Mouse (Mus musculus): ENCODE measurements around the gene Kcnh2. TPM values are rescaled to one million over a fixed set of nuclear protein-coding genes. Genes with fewer than 3 reads are reported as not detected.
A peak's percentile ranks its signal among the peaks of the same experiment; 100 is the strongest.

The Kcnh2 gene
- polyA plus RNA-seq, 1 experiment, result 2.9 TPM

GRCm38 (mm10) chr5:24364061-24364460 lies 12.7 kb upstream of the Kcnh2 start:
- H3K27ac ChIP-seq (ENCODE audit: insufficient read depth, low read length), result no peak overlapping the region
- H3K4me1 ChIP-seq (ENCODE audit: control insufficient read depth, insufficient read depth, low read length), result peaks cover 5% of the 10 kb centered on the region; the same call in 1 of the 2 replicates
- H3K4me3 ChIP-seq (ENCODE audit: insufficient read depth, low read length), result no peak overlapping the region
- no peak for TF ChIP-seq CTCF (IDR thresholded peaks at IDR 0.05; ENCODE audit: borderline replicate concordance, insufficient read depth, low read length)
- TF ChIP-seq POLR2A (IDR thresholded peaks at IDR 0.05; ENCODE audit: low read depth, low read length), result no peak

DNA sequence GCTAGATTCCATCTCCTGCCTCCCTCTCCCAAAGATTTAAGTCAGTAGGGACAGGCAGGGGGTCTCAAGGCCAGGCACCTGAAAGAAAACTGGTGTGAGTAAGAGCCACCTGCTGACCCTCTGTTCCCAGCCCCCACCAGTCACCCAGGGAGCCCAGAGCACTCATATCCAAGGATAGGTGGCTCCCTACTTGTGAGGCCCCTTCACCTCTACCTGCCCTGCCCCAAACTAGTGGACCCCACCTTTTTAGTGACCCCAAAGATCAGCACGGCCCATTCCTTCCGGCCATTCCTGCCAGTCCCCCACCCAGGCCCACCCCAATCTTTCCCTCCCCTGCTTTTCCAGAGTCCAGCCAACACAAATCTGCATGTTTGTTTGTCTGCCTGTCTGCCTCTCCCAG lies 12.1 kb upstream of the Kcnh2 start:
- TF ChIP-seq POLR2A (IDR thresholded peaks at IDR 0.05; ENCODE audit: low read depth, low read length) (no peak), CTCF (IDR thresholded peaks at IDR 0.05; ENCODE audit: borderline replicate concordance, insufficient read depth, low read length) (no peak)
- Histone ChIP-seq H3K4me3 (ENCODE audit: insufficient read depth, low read length) (no peak overlapping the region), H3K4me1 (ENCODE audit: control insufficient read depth, insufficient read depth, low read length) (peaks cover 5% of the 10 kb centered on the region; the same call in 1 of the 2 replicates), H3K27ac (ENCODE audit: insufficient read depth, low read length) (no peak overlapping the region)

GRCm38 (mm10) chr5:24360792-24361454 lies 9.5 kb upstream of the Kcnh2 start:
- H3K4me3 ChIP-seq (ENCODE audit: insufficient read depth, low read length), result no peak overlapping the region
- H3K27ac ChIP-seq (ENCODE audit: insufficient read depth, low read length), result no peak overlapping the region
- H3K4me1 ChIP-seq (ENCODE audit: control insufficient read depth, insufficient read depth, low read length), result peaks cover 5% of the 10 kb centered on the region; the same call in 1 of the 2 replicates
- TF ChIP-seq POLR2A (IDR thresholded peaks at IDR 0.05; ENCODE audit: low read depth, low read length) (no peak), CTCF (IDR thresholded peaks at IDR 0.05; ENCODE audit: borderline replicate concordance, insufficient read depth, low read length) (peak; percentile 83)

- no peak overlapping the region for H3K4me3 ChIP-seq (ENCODE audit: insufficient read depth, low read length)
- TF ChIP-seq CTCF (IDR thresholded peaks at IDR 0.05; ENCODE audit: borderline replicate concordance, insufficient read depth, low read length) (no peak), POLR2A (IDR thresholded peaks at IDR 0.05; ENCODE audit: low read depth, low read length) (no peak)
- peaks cover 5% of the 10 kb centered on the region; the same call in 1 of the 2 replicates for H3K4me1 ChIP-seq (ENCODE audit: control insufficient read depth, insufficient read depth, low read length)
- no peak overlapping the region for H3K27ac ChIP-seq (ENCODE audit: insufficient read depth, low read length)
These were observed 6.1 kb upstream of the Kcnh2 start for GRCm38 (mm10) chr5:24357461-24357860.

GRCm38 (mm10) chr5:24356764-24357163 lies 5.4 kb upstream of the Kcnh2 start:
- no peak overlapping the region for H3K27ac ChIP-seq (ENCODE audit: insufficient read depth, low read length)
- no peak overlapping the region for H3K4me3 ChIP-seq (ENCODE audit: insufficient read depth, low read length)
- TF ChIP-seq POLR2A (IDR thresholded peaks at IDR 0.05; ENCODE audit: low read depth, low read length) (no peak), CTCF (IDR thresholded peaks at IDR 0.05; ENCODE audit: borderline replicate concordance, insufficient read depth, low read length) (no peak)
- peaks cover 5% of the 10 kb centered on the region; the same call in 1 of the 2 replicates for H3K4me1 ChIP-seq (ENCODE audit: control insufficient read depth, insufficient read depth, low read length)

DNA sequence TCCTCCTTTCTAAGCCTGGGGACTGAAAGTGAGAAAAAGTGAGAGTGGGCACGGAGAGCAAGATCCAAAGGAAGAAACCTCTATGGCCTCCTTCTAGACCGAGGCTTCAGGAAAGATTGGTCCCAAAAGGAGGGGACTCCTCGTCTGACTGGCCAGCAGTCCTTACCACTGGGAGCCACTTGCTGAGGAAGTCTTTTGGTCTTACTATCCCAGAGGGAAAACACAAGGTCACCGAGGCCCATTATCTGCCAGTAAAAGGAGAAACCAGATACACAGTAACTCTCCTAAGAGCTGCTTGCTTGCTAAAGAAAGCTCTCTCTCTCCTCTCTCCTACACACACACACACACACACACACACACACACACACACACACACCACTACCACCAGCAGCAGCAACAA lies 1.9 kb upstream of the Kcnh2 start:
- Histone ChIP-seq H3K4me1 (ENCODE audit: control insufficient read depth, insufficient read depth, low read length) (peaks cover 3% of the 10 kb centered on the region; the same call in 1 of the 2 replicates), H3K4me3 (ENCODE audit: insufficient read depth, low read length) (no peak overlapping the region), H3K27ac (ENCODE audit: insufficient read depth, low read length) (no peak overlapping the region)
- TF ChIP-seq CTCF (IDR thresholded peaks at IDR 0.05; ENCODE audit: borderline replicate concordance, insufficient read depth, low read length) (no peak), POLR2A (IDR thresholded peaks at IDR 0.05; ENCODE audit: low read depth, low read length) (no peak)

GRCm38 (mm10) chr5:24352251-24352859 lies 951 bp upstream of the Kcnh2 start:
- no peak for TF ChIP-seq CTCF (IDR thresholded peaks at IDR 0.05; ENCODE audit: borderline replicate concordance, insufficient read depth, low read length)
- peak overlapping the region; percentile 35; the same call in 1 of the 2 replicates for H3K4me3 ChIP-seq (ENCODE audit: insufficient read depth, low read length)
- peaks cover 3% of the 10 kb centered on the region; the same call in 1 of the 2 replicates for H3K4me1 ChIP-seq (ENCODE audit: control insufficient read depth, insufficient read depth, low read length)
- no peak overlapping the region for H3K27ac ChIP-seq (ENCODE audit: insufficient read depth, low read length)

DNA sequence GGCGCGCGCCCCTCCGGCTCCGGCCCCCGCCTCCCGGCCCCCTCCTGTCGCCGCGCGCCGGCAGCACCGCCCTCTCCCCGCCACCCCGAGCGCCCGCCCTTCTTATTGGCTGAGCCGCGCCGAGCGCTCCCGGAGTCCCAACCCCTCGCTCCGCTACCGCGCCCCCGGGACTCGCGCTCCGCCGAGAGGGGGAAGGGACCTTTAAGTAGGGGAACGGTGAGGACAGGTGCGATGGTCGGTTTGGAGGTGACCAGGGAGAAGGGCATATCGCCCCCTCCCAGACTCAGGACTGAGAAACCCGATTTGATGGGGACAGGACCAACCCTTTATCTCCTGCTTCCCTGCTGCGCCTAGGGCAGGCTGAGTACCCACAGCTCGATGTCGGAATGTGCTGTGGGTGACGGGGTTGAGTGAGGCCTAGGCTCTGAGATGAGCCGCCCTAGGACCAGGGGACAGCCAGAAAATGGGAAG lies 332 bp upstream of the Kcnh2 start:
- TF ChIP-seq CTCF (IDR thresholded peaks at IDR 0.05; ENCODE audit: borderline replicate concordance, insufficient read depth, low read length), result no peak
- TF ChIP-seq POLR2A (IDR thresholded peaks at IDR 0.05; ENCODE audit: low read depth, low read length), result no peak
- no peak overlapping the region for H3K27ac ChIP-seq (ENCODE audit: insufficient read depth, low read length)

DNA sequence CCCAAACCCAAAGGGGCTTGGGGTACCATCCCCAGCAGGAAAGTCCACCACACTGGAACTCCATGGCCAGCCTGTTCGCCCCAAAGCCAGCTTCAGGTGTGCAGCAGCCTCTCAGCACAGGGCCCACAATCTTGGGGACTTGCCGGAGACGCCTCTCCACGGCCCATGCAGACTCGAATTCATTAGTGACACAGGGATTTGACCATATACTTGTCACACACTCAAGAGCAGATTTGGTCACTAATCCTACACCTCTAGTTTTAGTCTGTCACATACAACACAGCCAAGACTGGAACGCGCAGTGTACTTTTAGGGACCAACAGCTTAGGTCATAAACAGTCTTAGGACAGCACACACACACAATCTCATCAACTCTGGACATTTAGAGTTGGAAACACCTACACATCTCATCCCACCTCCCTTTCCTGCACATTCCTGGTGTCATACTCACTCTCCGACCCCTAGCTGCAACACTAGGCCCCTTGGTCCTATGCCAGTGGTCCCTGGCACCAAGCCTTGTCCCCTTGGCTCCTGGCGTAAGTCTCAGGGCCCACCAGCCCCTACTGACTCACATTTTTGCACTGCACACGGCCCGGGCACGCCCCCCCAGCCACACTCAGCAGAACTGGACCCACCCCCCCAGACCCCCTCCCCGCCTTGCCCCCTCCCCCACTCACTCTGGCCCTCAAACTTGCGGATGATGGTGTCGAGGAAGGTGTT lies 713 bp downstream of the Kcnh2 start:
- TF ChIP-seq POLR2A (IDR thresholded peaks at IDR 0.05; ENCODE audit: low read depth, low read length) (no peak), CTCF (IDR thresholded peaks at IDR 0.05; ENCODE audit: borderline replicate concordance, insufficient read depth, low read length) (no peak)
- Histone ChIP-seq H3K4me1 (ENCODE audit: control insufficient read depth, insufficient read depth, low read length) (peaks cover 3% of the 10 kb centered on the region; the same call in 1 of the 2 replicates), H3K27ac (ENCODE audit: insufficient read depth, low read length) (no peak overlapping the region), H3K4me3 (ENCODE audit: insufficient read depth, low read length) (peak overlapping the region; percentile 39; the same call in 1 of the 2 replicates)

More for the DNA sequence above, 332 bp upstream of the Kcnh2 start:
- H3K4me3 ChIP-seq (ENCODE audit: insufficient read depth, low read length), result peak overlapping the region; percentile 35
- peaks cover 3% of the 10 kb centered on the region; the same call in 1 of the 2 replicates for H3K4me1 ChIP-seq (ENCODE audit: control insufficient read depth, insufficient read depth, low read length)
